Mouse (Mus musculus) limb, embryonic 15.5 days (tissue): ENCODE results near the gene Wdfy3. TPM values are rescaled to one million over a fixed set of nuclear protein-coding genes. Genes with fewer than 3 reads are reported as not detected.

ENCODE experiments used
- ATAC-seq: fragments of 200-750 bp; cut with Nextera tagmentation; 2 replicates; pipeline ENCODE4 v1.8.0; 2017; ENCODE audit warnings: low read depth, moderate TSS enrichment; ENCODE audit not compliant: insufficient number of reproducible peaks, low FRiP score, low TSS enrichment
- H3K27ac ChIP-seq: fragments of 300-500 bp; sonication (generic); 2 replicates; pipeline ENCODE4 v1.5.1; 2015; ENCODE audit warnings: moderate library complexity, mild to moderate bottlenecking, inconsistent platforms
- H3K27me3 ChIP-seq: fragments of 300-500 bp; sonication (generic); 2 replicates; pipeline ENCODE4 v1.6.1; 2015; ENCODE audit warnings: inconsistent platforms
- H3K36me3 ChIP-seq: fragments of 300-500 bp; sonication (generic); 2 replicates; pipeline ENCODE4 v1.6.1; 2015; ENCODE audit warnings: inconsistent platforms
- H3K4me1 ChIP-seq: fragments of 300-500 bp; sonication (generic); 2 replicates; pipeline ENCODE4 v1.6.1; 2015; ENCODE audit warnings: inconsistent platforms
- H3K4me2 ChIP-seq: fragments of 300-500 bp; sonication (generic); 2 replicates; pipeline ENCODE4 v1.6.1; 2015; ENCODE audit warnings: mild to moderate bottlenecking, inconsistent platforms
- H3K4me3 ChIP-seq: fragments of 300-500 bp; sonication (generic); 2 replicates; pipeline ENCODE4 v1.5.1; 2015; ENCODE audit warnings: mild to moderate bottlenecking, inconsistent platforms
- H3K9ac ChIP-seq: fragments of 300-500 bp; sonication (generic); 2 replicates; pipeline ENCODE4 v1.6.1; 2015; ENCODE audit warnings: inconsistent platforms
- H3K9me3 ChIP-seq: fragments of 300-500 bp; sonication (generic); 2 replicates; pipeline ENCODE4 v1.6.1; 2016; ENCODE audit warnings: inconsistent platforms
- WGBS: fragments of 180-500 bp; shearing (Covaris S2); methylation state at CpG from one replicate; pipeline ENCODE4 v1.1.7; 2015; 5-methylcytosine and 5-hydroxymethylcytosine counted together
- polyA plus RNA-seq: library from polyadenylated mRNA; unstranded; fragments of >200 nt; fragmentation: Nextera tagmentation; extraction: Ambion mirVana; gene quantifications from 2 replicates; pipeline ENCODE4 v1.2.1, GENCODE M21; 2015

Gene Wdfy3
- polyA plus RNA-seq, 1 experiment from 2014 or later: 14.4 TPM

DNA sequence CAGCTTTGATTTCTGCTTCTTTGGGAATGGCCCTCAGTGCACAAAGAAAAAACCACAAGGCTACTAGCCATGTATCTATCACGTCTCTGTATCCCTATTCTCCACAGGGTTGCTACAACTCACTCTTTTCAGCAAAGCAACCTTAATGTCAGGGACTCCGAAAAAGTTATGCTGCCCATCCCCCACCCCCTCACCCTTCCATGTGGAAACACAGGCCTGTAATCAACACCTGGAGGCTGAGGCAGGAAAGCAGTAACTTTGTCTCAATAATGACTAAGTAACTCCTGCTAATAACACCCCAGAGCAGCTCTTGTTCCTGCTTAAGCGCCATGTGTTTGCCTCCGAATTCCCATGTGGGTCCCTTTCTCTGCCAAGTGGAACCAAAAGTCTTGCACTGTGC lies 17.3 kb downstream of the Wdfy3 start:
- H3K4me3 ChIP-seq: no peak overlapping the region
- H3K27me3 ChIP-seq: no peaks in the 10 kb centered on the region
- no peak overlapping the region for H3K9ac ChIP-seq
- H3K4me2 ChIP-seq: no peak overlapping the region
- peaks cover 18% of the 10 kb centered on the region for H3K4me1 ChIP-seq
- no peaks in the 10 kb centered on the region for H3K9me3 ChIP-seq
- no peak overlapping the region for H3K27ac ChIP-seq
- ATAC-seq: no peak
- H3K36me3 ChIP-seq: no peaks in the 10 kb centered on the region
- 84% methylated on average over 4 of the region's 4 CpGs for WGBS

DNA sequence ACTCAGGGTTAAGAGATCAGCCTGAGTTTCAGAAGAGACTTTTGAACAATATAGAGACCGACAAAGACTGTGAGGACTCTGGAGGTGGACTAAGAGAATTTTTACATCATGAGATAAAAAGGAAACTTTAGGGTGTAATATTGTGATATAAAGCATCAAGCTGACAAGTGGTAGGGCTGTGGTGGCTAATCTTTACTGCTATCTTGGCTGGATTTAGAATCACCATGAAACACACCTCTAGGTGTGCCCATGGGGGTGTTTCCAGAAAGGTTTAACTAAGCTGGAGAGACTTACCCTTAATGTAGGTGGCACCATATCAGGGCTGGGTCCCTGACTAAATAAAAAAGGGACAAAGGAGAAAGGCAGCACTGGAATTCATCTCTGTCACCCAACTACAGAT lies 19.0 kb downstream of the Wdfy3 start:
- Histone ChIP-seq H3K4me1 (peaks cover 26% of the 10 kb centered on the region), H3K9me3 (no peaks in the 10 kb centered on the region), H3K27me3 (no peaks in the 10 kb centered on the region), H3K4me2 (no peak overlapping the region), H3K9ac (no peak overlapping the region), H3K4me3 (no peak overlapping the region), H3K27ac (no peak overlapping the region), H3K36me3 (no peaks in the 10 kb centered on the region)
- no peak for ATAC-seq
- 93% methylated on average over 1 of the region's 1 CpGs for WGBS

- Histone ChIP-seq H3K4me3 (no peak overlapping the region), H3K4me1 (peaks cover 17% of the 10 kb centered on the region), H3K27me3 (no peaks in the 10 kb centered on the region), H3K36me3 (no peaks in the 10 kb centered on the region), H3K9me3 (no peaks in the 10 kb centered on the region), H3K27ac (no peak overlapping the region), H3K9ac (no peak overlapping the region), H3K4me2 (no peak overlapping the region)
- 89% methylated on average over 2 of the region's 2 CpGs for WGBS
- no peak for ATAC-seq
Measured at GRCm38 (mm10) chr5:102048416-102048815, 21.3 kb downstream of the Wdfy3 start.

GRCm38 (mm10) chr5:102046617-102047116 lies 23.1 kb downstream of the Wdfy3 start:
- Histone ChIP-seq H3K4me1 (peaks cover 17% of the 10 kb centered on the region), H3K27ac (peak overlapping the region; percentile 67; the same call in 1 of the 2 replicates), H3K9ac (no peak overlapping the region), H3K4me3 (no peak overlapping the region), H3K9me3 (no peaks in the 10 kb centered on the region), H3K36me3 (peaks cover 1% of the 10 kb centered on the region; the same call in 1 of the 2 replicates), H3K4me2 (no peak overlapping the region), H3K27me3 (no peaks in the 10 kb centered on the region)
- no peak for ATAC-seq
- 65% methylated on average over 8 of the region's 8 CpGs for WGBS

GRCm38 (mm10) chr5:102045636-102046616 lies 23.8 kb downstream of the Wdfy3 start:
- no peak overlapping the region for H3K4me3 ChIP-seq
- H3K36me3 ChIP-seq: peaks cover 9% of the 10 kb centered on the region
- 61% methylated on average over 13 of the region's 13 CpGs for WGBS
- no peaks in the 10 kb centered on the region for H3K9me3 ChIP-seq
- H3K9ac ChIP-seq: no peak overlapping the region
- no peak overlapping the region for H3K4me2 ChIP-seq
- H3K4me1 ChIP-seq: peaks cover 17% of the 10 kb centered on the region
- H3K27me3 ChIP-seq: no peaks in the 10 kb centered on the region
- peak overlapping the region; percentile 67 for H3K27ac ChIP-seq
- peak; percentile 40; the same call in 1 of the 2 replicates for ATAC-seq

DNA sequence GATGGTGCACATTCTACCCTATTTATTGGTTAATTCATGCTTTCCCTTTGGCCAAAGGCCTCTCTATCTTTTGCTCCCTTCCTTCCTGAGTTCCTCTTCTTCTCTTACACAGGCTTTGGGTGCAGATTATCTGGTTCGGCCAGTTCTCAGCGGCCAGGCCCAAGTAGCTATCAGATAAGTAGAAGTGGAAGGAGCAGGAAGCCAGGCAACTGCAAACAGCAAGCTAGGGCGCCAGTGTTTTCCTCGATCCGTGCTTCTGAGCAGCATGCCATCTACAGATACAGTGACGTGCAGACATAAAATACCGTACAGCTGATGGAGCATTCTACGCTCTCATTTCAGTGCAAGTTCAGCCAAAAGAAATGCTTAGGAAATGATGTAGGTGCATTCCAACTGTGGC lies 24.5 kb downstream of the Wdfy3 start:
- ATAC-seq: no peak
- 58% methylated on average over 8 of the region's 8 CpGs for WGBS
- Histone ChIP-seq H3K27ac (peak overlapping the region; percentile 67), H3K27me3 (no peaks in the 10 kb centered on the region), H3K36me3 (peaks cover 16% of the 10 kb centered on the region), H3K4me3 (no peak overlapping the region), H3K4me2 (no peak overlapping the region), H3K4me1 (peaks cover 17% of the 10 kb centered on the region), H3K9ac (no peak overlapping the region), H3K9me3 (no peaks in the 10 kb centered on the region)

- Histone ChIP-seq H3K4me3 (no peak overlapping the region), H3K9ac (no peak overlapping the region), H3K9me3 (no peaks in the 10 kb centered on the region), H3K4me1 (no peaks in the 10 kb centered on the region), H3K4me2 (no peak overlapping the region), H3K36me3 (peaks cover 91% of the 10 kb centered on the region), H3K27ac (no peak overlapping the region), H3K27me3 (no peaks in the 10 kb centered on the region)
- WGBS: 90% methylated on average over 8 of the region's 8 CpGs
- ATAC-seq: no peak
Measured at GRCm38 (mm10) chr5:102033281-102033680, 36.4 kb downstream of the Wdfy3 start.

DNA sequence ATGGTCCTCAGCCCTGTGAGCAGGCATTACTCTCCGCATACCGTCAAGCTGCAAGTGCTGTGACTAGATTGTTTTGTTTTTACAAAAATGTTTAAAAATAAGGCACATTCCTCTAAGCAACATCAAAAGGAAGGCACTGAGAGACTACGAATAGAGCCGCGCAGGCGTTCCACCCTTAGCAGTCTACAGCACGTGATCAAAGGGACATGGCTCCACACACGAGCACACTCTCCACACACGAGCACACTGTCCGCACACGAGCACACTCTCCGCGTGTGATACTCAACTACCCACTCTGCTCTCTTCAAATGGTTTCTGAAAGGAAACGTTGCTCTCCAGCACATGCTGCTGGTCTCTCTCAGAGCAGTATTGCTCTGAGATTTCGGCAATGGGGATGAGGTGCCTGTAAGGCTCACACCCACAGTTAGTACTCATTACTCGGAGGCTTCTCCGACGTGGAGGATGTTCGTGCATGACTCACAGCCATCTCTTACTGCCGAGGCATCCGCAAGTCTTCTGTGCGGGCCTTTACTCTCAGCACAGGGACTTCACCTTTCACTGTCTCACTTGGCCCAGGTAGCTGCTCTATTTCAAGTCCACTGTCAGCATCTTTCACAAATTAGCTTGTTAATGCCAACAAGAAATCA lies 37.0 kb downstream of the Wdfy3 start:
- Histone ChIP-seq H3K4me2 (no peak overlapping the region), H3K4me1 (no peaks in the 10 kb centered on the region), H3K4me3 (no peak overlapping the region), H3K9me3 (no peaks in the 10 kb centered on the region), H3K27me3 (no peaks in the 10 kb centered on the region), H3K9ac (no peak overlapping the region), H3K27ac (no peak overlapping the region), H3K36me3 (peaks cover 87% of the 10 kb centered on the region)
- no peak for ATAC-seq
- WGBS: 92% methylated on average over 22 of the region's 22 CpGs

DNA sequence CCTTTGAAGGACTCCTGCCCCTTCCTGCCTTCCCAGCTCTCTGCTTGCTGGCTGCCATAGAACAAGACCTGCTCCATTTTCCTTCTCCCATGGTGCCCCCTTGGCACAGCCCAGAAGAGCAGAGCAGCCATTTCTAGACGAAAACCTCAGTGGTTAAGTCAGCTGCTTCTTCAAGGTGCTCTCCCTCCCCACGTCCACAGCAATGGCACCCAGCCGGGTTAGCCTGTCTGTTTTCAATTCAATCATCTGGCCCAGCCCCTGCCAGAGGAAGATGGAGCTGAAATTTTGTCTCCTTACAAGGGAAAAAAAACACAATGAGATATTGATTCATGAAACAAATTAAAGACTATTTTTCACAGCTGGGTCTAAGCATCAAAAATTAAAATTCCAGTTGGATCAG lies 37.5 kb downstream of the Wdfy3 start:
- H3K4me1 ChIP-seq: no peaks in the 10 kb centered on the region
- ATAC-seq: no peak
- no peak overlapping the region for H3K4me3 ChIP-seq
- no peak overlapping the region for H3K27ac ChIP-seq
- no peak overlapping the region for H3K9ac ChIP-seq
- no peaks in the 10 kb centered on the region for H3K27me3 ChIP-seq
- peaks cover 87% of the 10 kb centered on the region for H3K36me3 ChIP-seq
- WGBS: 68% methylated on average over 3 of the region's 3 CpGs
- no peak overlapping the region for H3K4me2 ChIP-seq
- H3K9me3 ChIP-seq: no peaks in the 10 kb centered on the region

DNA sequence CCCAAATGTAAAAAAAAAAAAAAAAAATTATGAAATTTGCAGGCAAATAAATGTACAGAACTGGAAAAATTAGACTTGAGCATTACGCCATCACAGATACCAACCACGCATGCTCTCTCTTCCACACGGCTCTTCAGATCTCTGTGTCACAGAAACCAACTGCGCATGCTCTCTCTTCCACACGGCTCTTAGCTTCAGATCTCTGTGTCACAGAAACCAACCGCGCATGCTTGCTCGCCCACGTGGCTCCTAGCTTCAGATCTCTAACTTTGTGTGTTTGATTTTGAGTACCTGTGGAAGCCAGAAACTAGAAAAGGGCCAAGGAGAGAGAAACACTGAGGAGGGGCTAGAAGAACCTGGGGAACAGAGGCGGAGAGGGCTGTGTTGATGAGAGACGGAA lies 46.3 kb downstream of the Wdfy3 start:
- Histone ChIP-seq H3K27me3 (no peaks in the 10 kb centered on the region), H3K36me3 (peaks cover 43% of the 10 kb centered on the region), H3K4me1 (no peaks in the 10 kb centered on the region), H3K27ac (no peak overlapping the region), H3K4me3 (no peak overlapping the region), H3K9me3 (no peaks in the 10 kb centered on the region), H3K4me2 (no peak overlapping the region), H3K9ac (no peak overlapping the region)
- 94% methylated on average over 11 of the region's 11 CpGs for WGBS
- no peak for ATAC-seq

DNA sequence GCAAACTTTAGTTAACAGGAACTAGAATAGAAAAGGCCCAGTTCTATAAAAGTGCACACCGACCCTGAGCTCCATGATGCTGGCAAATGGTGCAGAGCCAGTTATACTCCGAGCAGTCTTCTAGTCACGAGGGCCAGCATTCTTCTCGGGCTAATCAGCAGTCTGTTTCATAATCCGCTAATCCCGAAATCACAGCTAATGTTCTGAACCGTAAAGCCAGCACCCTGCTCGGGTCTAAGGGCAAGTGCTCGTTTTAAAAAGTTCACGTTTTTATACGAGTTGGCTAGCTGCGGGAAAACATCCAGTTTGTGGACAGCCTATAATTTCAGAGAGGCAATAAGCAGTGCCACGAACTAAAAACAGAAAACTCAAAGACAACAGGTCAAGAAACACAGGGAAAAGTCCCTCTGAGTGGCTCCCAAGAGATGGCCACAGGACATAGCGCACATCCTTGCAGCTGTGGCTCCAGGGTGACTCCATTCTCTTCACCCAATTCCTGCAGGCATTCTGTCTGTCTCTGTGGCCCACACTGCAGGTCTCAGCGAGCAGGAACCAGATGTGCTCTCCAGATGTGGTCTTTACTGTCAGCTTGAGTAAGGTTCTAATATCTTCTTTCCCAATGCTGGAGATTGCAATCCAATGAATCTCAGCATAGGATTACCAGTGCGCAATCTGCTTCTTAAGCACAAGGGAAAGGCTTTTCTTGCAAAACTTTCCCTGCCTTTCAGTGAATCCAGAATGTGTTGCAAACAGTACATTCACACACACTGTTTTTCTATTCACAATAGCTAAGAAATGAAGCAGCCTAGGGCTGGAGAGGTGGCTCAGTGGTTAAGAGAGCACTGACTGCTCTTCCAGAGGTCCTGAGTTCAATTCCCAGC lies 47.5 kb downstream of the Wdfy3 start:
- 69% methylated on average over 16 of the region's 16 CpGs for WGBS
- no peak overlapping the region for H3K9ac ChIP-seq
- no peak for ATAC-seq
- H3K9me3 ChIP-seq: no peaks in the 10 kb centered on the region
- no peaks in the 10 kb centered on the region for H3K27me3 ChIP-seq
- no peak overlapping the region for H3K27ac ChIP-seq
- no peak overlapping the region for H3K4me3 ChIP-seq
- no peak overlapping the region for H3K4me2 ChIP-seq
- peaks cover 40% of the 10 kb centered on the region for H3K36me3 ChIP-seq
- H3K4me1 ChIP-seq: no peaks in the 10 kb centered on the region
